Mouse (Mus musculus) heart, adult 2 months (tissue): ENCODE measurements around the gene Intu. TPM values are rescaled to one million over a fixed set of nuclear protein-coding genes. Genes with fewer than 3 reads are reported as not detected.

Source experiments
- DNase-seq, 2 experiments: peaks; one replicate each; pipeline ENCODE4 v3.0.0; 2021
- H3K27ac ChIP-seq: fragments of 200-600 bp; 2 replicates; pipeline ENCODE4 v1.8.1; 2022
- H3K27me3 ChIP-seq: fragments of 200-500 bp; 2 replicates; pipeline ENCODE4 v1.6.1; 2012; ENCODE audit warnings: mild to moderate bottlenecking, low read length, inconsistent platforms, mixed read lengths; ENCODE audit not compliant: control insufficient read depth, insufficient read depth
- H3K36me3 ChIP-seq: fragments of 200-500 bp; 2 replicates; pipeline ENCODE4 v1.6.1; 2012; ENCODE audit warnings: low read length, inconsistent platforms; ENCODE audit not compliant: control insufficient read depth, insufficient read depth
- H3K4me1 ChIP-seq: fragments of 200-500 bp; 2 replicates; pipeline ENCODE4 v1.6.1; 2011; ENCODE audit warnings: low read length; ENCODE audit not compliant: control insufficient read depth, insufficient read depth
- H3K4me3 ChIP-seq: fragments of 200-600 bp; 2 replicates; pipeline ENCODE4 v1.8.1; 2022
- H3K79me2 ChIP-seq: fragments of 200-500 bp; replicated peaks from 2 replicates; pipeline ENCODE4 v1.6.1; 2012; ENCODE audit warnings: mild to moderate bottlenecking, inconsistent platforms, low read length, moderate library complexity, mixed read lengths; ENCODE audit not compliant: control insufficient read depth, insufficient read depth
- H3K9ac ChIP-seq: fragments of 200-500 bp; 2 replicates; pipeline ENCODE4 v1.6.1; 2012; ENCODE audit warnings: low read depth, mild to moderate bottlenecking, control low read depth, inconsistent platforms, low read length, mixed read lengths
- CTCF ChIP-seq: fragments of 200-600 bp; IDR thresholded peaks from 2 replicates; pipeline ENCODE4 v1.8.1; 2022; ENCODE audit warnings: antibody characterized with exemption, mild to moderate bottlenecking, moderate library complexity
- EP300 ChIP-seq: fragments of 200-500 bp; IDR thresholded peaks from 2 replicates; pipeline ENCODE4 v1.6.1; 2011; ENCODE audit warnings: low read depth, low read length, control low read depth; ENCODE audit not compliant: insufficient read depth
- POLR2A ChIP-seq: fragments of 200-500 bp; IDR thresholded peaks from 2 replicates; pipeline ENCODE4 v1.6.1; 2011; ENCODE audit warnings: mild to moderate bottlenecking, low read depth, low read length, control low read depth; ENCODE audit not compliant: insufficient read depth
- WGBS: fragments of 180-500 bp; shearing (Covaris S2); methylation state at CpG from one replicate; pipeline ENCODE4 v1.1.7; 2018; 5-methylcytosine and 5-hydroxymethylcytosine counted together
- intact Hi-C: fragments of 180-260 bp; cut with DNase I; formaldehyde crosslinking; loops from one replicate; pipeline ENCODE4 v1.15.1; 2025
- polyA plus RNA-seq: library from polyadenylated mRNA; depleted of rRNA; stranded (reverse); fragments of >200 nt; gene quantifications from 2 replicates; pipeline ENCODE4 v1.2.3, GENCODE M21; 2012
- total RNA-seq, 2 experiments: library from RNA; stranded (reverse); gene quantifications; 2 replicates each; pipeline ENCODE4 v1.2.3; 2021

Gene Intu
- total and polyA plus RNA-seq, 3 experiments, result 9.6 to 17.1 (median 13.7) TPM

- Histone ChIP-seq H3K9ac (no peak overlapping the region), H3K4me3 (no peak overlapping the region), H3K4me1 (no peaks in the 10 kb centered on the region), H3K79me2 (no peaks in the 10 kb centered on the region), H3K27ac (no peak overlapping the region), H3K27me3 (no peaks in the 10 kb centered on the region), H3K36me3 (no peaks in the 10 kb centered on the region)
- intact Hi-C loops, result no loop called here
- DNase-seq, result no peak
- TF ChIP-seq CTCF, result no peak
- no peak for TF ChIP-seq EP300
- TF ChIP-seq POLR2A, result no peak
- WGBS, result 56% methylated on average over 1 of the region's 1 CpGs
These were observed 185.0 kb downstream of the Intu start for GRCm38 (mm10) chr3:40716056-40716455.

DNA sequence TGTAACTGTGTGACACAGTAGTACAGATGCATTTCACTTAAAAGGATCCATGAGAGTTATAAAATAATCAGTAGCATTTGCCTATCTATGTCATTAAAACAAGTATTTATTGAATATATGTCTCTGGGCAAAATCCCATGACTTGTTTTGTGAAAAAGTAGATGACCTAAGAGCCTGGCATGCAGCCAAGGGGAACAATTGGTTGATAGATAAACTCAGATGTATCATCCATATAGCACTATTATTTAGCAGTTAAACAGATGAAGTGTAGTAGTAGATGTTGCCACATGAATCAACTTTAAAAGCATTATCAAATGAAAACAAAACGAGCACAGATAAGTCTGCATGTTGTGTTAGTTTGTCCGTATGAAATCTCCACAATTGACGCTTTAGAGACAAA is 187.9 kb downstream of the Intu start:
- 38% methylated on average over 3 of the region's 3 CpGs for WGBS
- H3K9ac ChIP-seq, result no peak overlapping the region
- no peak overlapping the region for H3K27ac ChIP-seq
- H3K4me3 ChIP-seq, result no peak overlapping the region
- no peaks in the 10 kb centered on the region for H3K36me3 ChIP-seq
- no peaks in the 10 kb centered on the region for H3K4me1 ChIP-seq
- no peak for DNase-seq
- TF ChIP-seq POLR2A, result no peak
- H3K27me3 ChIP-seq, result no peaks in the 10 kb centered on the region
- H3K79me2 ChIP-seq, result no peaks in the 10 kb centered on the region
- intact Hi-C loops, result no loop called here

- no peaks in the 10 kb centered on the region for H3K79me2 ChIP-seq
- no peak for DNase-seq
- no peak overlapping the region for H3K4me3 ChIP-seq
- no peaks in the 10 kb centered on the region for H3K27me3 ChIP-seq
- intact Hi-C loops, result no loop called here
- no peaks in the 10 kb centered on the region for H3K4me1 ChIP-seq
- 72% methylated on average over 6 of the region's 6 CpGs for WGBS
- TF ChIP-seq CTCF (no peak), EP300 (no peak), POLR2A (no peak)
- H3K36me3 ChIP-seq, result no peaks in the 10 kb centered on the region
- no peak overlapping the region for H3K9ac ChIP-seq
- H3K27ac ChIP-seq, result no peak overlapping the region
These were observed 207.4 kb downstream of the Intu start for GRCm38 (mm10) chr3:40738381-40738912.

GRCm38 (mm10) chr3:40744024-40744835 is 213.1 kb downstream of the Intu start, which contains the start of gene Hspa4l:
TSS of gene Hspa4l (plus strand) at chr3:40744495.
- intact Hi-C loops, result loop anchor here (2.0 kb wide), 1 partner anchor 219 kb away; no protein-coding TSS in a partner anchor
- no peaks in the 10 kb centered on the region for H3K27me3 ChIP-seq
- H3K4me1 ChIP-seq, result peaks cover 6% of the 10 kb centered on the region
- peak in 1 of 2 experiments; percentile 4 for DNase-seq
- peak within 1 kb of the TSS; percentile 97 for H3K4me3 ChIP-seq
- TF ChIP-seq EP300 (no peak), POLR2A (no peak), CTCF (no peak)
- peak within 1 kb of the TSS; percentile 90 for H3K27ac ChIP-seq
- H3K79me2 ChIP-seq, result no peaks in the 10 kb centered on the region
- WGBS, result 36% methylated on average over 16 of the region's 16 CpGs
- H3K9ac ChIP-seq, result peak within 1 kb of the TSS; percentile 93
- no peaks in the 10 kb centered on the region; the same call in 1 of the 2 replicates for H3K36me3 ChIP-seq

- under 1% methylated on average over 80 of the region's 93 CpGs for WGBS
- H3K27ac ChIP-seq, result peak overlapping the region; percentile 90
- H3K79me2 ChIP-seq, result no peaks in the 10 kb centered on the region
- peak overlapping the region; percentile 97 for H3K4me3 ChIP-seq
- TF ChIP-seq EP300, result no peak
- peak; percentile 24 for TF ChIP-seq CTCF
- peak; percentile 46; the same call in 1 of the 2 replicates for TF ChIP-seq POLR2A
- intact Hi-C loops, result loop anchor here (2.0 to 5.0 kb wide), 3 partner anchors 202 to 337 kb away; partner anchors contain the start of genes Larp1b and Pgrmc2
- no peaks in the 10 kb centered on the region for H3K27me3 ChIP-seq
- peaks cover 6% of the 10 kb centered on the region for H3K4me1 ChIP-seq
- no peaks in the 10 kb centered on the region; the same call in 1 of the 2 replicates for H3K36me3 ChIP-seq
- DNase-seq, result peak; percentile 96
- peak overlapping the region; percentile 93 for H3K9ac ChIP-seq
These were observed 214.0 kb downstream of the Intu start for GRCm38 (mm10) chr3:40744836-40745660.
